Mouse (Mus musculus): ENCODE measurements around the gene Nop9.

Nop9 gene

DNA sequence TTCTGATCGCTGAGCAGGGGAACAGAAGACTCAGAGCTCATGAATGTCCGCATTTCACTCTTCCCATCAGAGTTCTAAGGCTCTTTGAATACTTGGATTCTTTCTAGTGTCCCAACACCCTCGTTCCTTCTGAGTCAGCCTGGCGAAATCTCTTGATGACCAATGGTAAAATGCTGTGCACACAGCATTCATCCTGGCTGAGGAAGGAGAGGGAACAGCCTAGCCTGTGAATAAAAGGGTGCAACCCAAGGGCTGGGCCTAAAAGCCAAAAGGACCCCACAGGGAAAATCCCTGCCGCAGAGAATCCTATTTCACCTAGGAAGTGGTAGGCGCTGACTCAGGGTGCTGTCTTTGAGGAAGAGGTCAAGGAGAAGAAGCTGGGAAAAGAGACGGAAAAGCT lies 15.4 kb upstream of the Nop9 start:
- DNase-seq: no peak

DNA sequence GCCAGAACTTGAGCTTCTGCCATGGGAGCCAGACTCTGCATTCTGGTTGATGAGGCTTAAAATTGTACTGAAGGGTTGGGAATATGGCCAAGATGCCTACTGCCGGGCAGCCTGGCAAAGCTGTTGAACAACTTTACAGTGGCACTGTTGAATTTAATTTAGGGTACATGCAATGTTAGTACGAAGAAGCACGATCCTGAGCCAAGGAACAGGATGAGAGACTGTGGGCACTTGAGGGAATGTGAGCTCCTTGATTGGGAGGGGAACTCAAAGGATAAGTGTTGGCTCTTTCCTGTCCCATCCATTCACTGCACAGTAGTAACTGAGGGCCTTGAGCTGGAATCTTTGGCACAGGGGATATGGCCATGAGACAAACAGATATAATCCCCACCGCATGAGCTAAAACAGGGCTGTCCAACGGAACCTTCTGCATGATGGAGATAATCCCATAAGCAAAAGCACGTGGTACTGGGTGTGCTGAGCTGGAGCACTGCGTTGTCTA lies 14.9 kb upstream of the Nop9 start:
- DNase-seq: no peak

DNA sequence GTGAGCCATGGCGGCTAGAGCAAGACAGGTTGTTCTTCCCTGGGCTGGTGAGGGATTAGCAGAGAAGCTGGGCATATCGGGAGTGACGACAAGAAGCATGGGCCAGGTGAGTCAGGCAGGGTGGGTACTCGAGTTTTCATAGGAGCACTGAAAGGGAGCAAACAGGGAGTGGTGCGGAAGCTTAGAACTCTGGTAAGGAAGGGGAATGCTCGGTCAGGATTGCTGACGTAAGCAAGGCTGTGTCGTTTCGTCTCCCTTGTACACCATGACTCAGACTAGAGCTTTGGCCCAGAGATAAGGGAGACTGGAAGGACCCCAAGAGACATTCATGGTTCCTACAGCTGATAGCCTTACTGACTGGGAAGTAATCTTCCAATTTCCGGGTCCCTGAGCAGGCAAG lies 11.6 kb upstream of the Nop9 start:
- DNase-seq: no peak

DNA sequence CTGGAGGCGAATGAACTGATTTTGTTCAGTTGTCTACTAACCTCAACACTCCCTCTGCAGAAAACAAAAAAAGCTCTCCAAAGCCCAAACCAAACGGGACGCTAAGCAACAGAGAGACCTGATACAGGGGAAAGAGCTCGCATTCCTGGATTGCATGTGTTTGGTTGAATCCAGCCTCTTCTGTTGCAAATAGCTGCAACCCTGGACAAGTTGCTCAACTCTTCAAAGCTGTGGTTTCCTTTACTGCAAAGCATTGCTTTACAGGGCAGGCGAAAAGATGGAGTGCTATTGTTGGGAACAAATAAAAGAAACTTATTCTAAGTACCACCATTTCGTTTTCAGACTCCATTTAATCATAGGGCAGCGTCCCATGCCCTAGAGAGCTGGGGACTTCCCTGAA lies 10.6 kb upstream of the Nop9 start:
- DNase-seq: no peak

DNA sequence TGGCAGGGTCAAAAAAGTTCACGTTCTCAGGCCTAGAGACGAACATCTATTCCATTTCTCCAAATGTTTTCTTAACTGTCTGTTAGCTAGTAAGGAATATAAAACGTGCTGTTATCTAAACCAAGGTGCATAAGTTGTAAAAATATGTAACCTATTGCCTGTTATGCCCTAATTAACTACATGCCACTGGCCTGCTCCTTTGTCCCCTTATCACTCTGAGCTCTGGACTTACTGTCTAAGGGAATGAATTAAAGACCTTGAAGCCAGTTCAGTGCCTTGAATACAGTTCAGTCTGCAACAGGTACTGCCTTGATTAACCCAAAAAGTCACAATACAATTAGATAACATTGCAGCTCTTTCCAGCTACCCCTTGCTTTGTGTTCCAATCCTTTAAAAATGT lies 10.2 kb upstream of the Nop9 start:
- DNase-seq: no peak

DNA sequence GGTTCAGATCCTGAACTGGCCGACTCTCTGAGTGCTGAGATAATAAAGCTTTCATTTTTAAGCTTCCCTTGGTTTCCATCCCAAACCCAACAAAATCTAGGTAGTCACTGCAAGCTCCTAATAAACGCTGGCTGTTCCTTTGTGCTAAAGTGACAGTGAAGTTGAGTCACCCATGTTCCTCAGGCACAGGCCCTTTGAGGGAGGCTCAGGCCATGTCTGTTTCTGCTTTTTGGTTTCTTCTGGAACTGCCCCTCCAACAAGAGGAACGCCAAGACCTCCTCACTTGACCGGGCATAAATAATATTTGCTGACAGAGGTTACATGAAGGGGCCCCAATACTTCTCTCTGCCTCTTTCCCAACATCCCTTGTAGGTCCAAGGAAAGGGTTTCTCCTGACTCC lies 9.7 kb upstream of the Nop9 start:
- DNase-seq: no peak

DNA sequence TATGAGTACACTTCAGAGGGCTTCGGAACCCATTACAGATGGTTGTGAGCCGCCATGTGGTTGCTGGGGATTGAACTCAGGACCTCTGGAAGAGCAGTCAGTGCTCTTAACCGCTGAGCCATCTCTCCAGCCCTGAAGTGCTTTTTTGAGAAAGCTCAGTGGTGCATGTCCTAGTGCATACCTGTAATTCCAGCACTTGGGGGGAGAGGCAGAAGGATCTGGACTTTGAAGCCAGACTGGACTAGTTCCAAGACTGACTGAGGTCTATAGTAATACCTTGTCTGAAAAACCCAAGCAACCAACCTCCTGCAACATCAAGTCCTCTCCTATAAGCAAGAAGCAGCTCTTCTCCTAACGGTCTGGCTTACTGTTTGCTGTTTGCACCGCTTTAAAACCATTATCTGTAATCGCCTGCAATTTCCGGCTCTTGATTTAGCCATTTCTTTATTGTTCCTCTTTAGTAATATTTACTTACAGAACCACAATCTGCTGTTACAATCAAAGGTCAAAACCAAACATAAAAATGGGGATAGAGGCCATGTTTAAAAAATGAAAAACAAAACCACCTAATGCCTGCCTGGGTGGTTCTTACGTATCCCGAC lies 8.3 kb upstream of the Nop9 start:
- DNase-seq: no peak

DNA sequence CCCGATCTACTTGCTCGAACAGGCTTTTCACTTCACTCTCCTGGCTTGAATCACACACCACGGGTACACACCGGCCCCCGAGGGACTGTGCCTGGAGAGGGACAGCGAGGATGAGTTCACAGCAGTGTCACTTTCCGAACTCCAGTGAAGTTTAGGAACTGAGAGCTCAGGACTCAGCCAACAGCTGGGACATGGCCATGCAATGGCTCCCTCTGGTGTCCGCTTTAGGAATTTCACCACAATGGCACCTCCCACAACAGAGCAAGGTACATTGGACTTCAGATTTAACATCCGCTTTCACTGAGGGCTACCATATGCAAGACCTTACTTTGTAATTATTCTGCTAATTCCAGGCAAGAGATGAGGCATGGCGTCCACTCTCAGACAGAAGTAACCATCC lies 1.8 kb upstream of the Nop9 start:
- peak; percentile 81 to 85 for DNase-seq

DNA sequence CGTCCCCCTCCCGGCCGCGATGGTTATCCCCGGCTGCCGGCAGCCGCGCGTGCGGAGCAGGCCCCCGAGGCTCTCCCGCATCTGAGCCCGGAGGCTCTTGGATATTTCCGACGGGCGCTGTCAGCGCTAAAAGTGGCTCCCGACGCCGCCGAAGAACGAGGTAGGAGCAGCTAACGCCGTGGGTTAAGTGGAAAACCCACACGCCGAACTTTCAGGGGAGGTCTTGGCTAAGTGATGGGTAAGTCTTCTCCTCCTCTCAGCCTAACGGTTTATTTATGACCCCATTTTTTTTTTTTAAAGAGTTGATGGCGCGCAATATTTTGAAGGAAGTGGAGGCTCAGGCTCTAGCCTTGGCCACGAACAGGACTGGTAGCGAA lies 356 bp downstream of the Nop9 start:
- no peak for DNase-seq

DNA sequence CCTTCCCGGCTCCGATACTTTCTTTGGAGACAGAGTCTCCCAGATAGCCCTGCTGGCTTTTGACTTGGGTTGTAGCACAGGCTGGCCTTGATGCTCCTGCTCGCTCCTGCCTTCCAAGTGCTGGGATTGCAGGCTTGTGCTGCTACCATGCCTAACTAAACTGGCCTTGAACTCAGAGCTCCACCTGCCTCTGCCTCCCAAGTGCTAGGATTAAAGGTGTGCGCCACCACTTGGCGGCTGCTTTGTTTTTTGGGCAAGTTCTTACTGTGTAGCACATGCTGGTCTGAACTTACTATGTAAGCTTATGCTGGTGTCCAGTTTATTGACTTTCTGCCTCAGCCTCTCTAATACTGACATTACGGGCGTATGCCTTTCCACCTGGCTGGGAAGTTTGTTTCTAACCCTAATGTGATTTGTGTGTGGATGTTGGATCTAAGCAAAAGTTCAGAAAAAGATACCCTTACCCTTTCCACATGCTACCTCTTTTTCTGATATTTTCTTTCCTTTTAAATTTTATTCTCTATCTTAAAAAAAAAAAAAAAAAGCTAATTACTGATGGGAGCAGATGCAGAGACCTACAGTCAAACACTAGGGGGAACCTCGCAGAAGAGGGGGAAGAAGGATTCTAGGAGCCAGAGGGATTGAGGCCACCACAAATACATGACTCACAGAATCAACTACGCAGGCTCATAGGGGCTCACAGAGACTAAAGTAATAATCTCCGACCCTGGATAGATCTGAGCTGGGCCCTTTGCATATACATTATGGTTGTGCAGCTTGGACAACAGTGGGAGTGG lies 1.8 kb downstream of the Nop9 start:
- DNase-seq: no peak

DNA sequence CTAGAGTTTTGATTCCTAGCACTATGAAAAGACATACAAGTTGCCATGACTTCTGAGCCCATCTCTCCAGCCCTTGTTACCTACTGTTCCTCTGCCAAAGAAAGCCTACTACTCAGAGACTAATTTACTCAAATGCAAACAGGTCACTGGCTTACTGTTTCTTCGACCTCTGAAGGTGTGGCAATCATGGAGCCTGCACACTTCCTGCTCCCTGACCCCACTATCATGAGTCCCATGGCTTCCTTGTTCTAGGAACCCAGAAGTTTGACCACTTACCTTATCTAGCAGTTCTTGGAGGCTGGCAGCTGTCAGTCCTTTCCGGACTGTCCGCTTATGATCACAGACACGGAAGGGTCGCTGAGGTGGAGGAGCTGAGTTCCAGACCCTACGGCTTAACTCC lies 12.1 kb downstream of the Nop9 start:
- no peak for DNase-seq

DNA sequence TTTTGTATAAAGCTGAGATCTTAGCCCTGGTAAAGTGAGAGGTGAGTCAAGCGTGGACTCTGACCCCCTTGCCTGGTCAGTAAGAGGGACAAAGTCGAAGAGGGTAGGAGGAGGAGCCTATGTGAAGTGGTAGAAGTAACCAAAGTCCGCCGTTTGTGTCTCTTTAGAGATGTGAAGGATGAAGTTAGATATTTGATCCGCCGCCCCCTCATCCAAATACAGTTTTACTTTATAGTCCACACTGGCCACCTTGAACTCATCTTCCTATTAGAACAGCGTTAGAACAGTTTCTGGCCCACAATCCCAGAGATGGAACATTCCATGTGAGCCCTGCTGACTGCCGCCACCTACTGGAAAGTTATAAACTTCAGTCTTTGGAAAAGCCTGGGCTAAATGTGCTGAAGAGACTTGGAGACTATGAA lies 12.9 kb downstream of the Nop9 start, which contains the start of gene Cideb:
Cideb (minus strand) TSS at position 96 of the 422 bp plus-strand sequence.
- DNase-seq: no peak

DNA sequence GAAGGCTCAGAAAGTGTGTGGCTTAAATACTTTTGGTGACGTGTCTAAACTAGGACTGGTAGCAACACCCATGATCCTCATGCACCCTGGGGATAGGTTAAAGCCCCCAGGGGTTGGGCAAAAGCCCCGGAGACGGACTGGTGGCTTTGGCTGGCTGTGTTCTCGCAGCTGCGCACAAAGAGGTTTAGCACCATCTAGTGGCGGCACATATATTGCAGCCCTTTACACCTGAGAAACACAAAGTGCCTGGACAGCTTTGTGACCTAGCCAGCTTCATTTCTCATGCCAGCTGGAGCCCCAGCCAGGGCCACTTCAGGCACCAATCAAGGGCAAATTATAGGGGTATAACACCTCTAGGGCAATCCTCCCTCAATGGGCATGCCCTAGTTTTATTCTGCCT lies 14.7 kb downstream of the Nop9 start:
- DNase-seq: peak; percentile 77 to 83

DNA sequence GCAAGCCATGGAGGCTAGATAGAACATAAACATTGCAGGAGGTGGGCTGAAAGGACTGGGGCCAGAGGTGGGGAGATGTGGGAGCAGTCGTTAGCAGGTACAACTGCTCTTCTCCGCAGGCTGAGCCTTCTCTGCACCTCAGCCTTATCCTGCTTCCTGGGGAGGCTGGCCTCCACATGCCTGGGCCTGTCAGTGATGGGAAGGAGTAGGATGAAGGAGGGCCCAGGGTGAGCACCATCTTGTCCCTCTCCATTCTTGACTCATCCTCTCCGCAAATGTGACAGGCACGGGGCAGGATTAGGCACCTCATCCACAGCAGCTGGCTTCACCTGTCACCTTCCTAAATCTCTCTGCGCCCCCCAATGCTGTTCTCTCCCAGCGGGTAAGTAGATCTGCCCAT lies 15.7 kb downstream of the Nop9 start, which contains the start of gene Ltb4r2:
Ltb4r2 (plus strand) TSS at position 266 of the 400 bp plus-strand sequence.
- DNase-seq: no peak

DNA sequence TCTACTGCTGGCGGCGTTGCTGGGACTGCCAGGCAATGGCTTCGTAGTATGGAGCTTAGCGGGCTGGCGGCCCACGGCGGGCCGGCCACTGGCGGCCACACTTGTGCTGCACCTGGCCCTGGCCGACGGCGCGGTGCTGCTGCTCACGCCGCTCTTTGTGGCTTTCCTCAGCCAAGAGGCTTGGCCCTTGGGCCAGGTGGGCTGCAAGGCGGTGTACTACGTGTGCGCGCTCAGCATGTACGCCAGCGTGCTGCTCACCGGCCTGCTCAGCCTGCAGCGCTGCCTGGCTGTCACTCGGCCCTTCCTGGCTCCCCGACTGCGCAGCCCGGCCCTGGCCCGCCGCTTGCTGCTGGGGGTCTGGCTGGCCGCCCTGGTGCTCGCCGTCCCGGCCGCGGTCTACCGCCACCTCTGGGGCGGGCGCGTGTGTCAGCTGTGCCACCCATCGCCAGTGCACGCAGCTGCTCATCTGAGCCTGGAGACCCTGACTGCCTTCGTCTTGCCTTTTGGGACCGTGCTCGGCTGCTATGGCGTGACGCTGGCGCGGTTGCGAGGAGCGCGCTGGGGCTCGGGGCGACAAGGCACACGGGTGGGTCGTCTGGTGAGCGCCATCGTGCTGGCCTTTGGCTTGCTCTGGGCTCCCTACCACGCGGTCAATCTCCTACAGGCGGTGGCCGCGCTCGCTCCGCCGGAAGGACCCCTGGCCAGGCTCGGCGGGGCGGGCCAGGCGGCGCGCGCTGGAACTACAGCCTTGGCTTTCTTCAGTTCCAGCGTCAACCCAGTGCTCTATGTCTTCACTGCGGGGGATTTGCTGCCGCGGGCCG lies 16.7 kb downstream of the Nop9 start:
- peak in 1 of 2 experiments; percentile 31 for DNase-seq

DNA sequence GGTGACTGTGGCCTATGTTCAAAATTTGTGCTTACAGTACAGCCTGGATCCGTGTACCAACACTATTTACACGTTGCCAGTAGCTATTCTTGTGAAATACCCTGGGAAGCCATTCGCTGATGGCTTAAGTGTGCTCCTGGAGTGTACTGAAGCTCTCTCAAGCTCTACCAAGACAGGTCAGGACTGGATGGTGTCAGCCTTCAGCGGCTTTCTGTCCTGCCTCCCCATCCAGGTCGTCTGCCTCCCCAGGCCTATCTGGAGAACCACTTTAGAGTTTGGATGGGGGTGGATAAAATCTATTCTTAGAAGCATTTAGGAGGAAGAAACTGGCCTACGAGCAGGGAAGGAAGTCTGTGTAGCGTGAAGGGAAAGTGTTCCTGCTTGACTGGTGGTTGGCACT lies 17.7 kb downstream of the Nop9 start:
- DNase-seq: no peak

DNA sequence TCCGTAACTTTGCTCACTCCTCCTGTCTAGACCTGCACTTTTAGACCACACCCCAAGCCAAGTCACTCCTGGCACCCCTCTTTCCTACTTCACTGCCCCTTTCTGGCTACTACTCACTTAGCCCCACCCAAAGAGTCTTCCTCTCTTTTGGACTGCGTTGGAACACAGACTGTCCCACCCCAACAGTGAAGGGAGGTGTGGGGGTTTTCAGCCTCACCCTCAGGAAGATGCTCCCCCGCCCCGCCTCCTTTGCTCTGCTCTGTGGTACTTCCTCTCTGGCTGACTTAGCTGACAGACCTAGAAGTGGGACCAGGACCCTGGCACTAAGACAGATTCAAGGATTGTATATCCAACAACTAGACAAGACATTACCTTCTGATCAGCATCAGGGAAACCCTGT lies 20.2 kb downstream of the Nop9 start, which contains the start of gene Ltb4r1:
Ltb4r1 (plus strand) TSS at position 267 of the 400 bp plus-strand sequence.
- DNase-seq: no peak

DNA sequence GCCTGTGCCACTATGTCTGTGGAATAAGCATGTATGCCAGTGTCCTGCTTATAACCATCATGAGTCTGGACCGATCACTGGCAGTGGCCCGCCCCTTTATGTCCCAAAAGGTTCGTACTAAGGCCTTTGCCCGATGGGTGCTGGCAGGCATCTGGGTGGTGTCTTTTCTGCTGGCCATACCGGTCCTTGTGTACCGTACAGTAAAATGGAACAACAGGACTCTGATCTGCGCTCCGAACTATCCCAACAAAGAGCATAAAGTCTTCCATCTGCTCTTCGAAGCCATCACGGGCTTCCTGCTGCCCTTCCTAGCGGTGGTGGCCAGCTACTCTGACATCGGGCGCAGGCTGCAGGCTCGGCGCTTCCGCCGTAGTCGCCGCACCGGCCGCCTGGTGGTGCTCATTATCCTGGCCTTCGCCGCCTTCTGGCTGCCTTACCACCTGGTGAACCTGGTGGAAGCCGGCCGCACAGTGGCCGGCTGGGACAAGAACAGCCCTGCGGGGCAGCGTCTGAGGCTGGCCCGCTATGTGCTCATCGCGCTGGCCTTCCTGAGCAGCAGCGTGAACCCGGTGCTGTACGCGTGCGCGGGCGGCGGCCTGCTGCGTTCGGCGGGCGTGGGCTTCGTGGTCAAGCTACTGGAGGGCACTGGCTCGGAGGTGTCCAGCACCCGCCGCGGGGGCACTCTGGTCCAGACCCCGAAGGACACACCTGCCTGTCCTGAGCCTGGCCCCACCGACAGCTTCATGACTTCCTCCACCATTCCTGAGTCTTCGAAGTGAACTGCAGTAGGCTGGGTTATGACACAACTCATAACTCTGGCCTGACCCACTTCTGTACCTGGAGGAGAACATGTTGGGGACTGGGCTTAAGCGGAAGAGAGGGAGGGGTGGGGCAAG lies 22.3 kb downstream of the Nop9 start:
- peak in 1 of 2 experiments; percentile 27 for DNase-seq

DNA sequence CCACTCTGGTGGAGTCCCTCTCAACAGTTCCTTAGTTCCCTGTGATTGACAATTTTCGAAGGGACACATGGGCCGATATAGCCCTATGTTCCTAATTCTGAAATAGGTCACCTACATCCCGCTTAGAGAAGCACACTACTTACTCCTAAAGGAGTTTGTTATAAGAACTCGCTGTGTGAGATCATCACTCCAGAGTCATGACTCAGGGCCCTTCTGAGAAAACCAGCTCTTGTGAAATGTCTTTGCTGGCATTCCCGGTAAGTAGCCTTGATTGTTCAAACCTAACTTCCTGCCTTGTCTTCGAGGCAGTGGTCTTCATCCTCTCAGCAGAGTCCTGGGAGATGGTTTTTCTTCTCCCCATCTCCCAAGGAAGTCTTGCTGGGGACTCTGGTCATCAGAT lies 23.1 kb downstream of the Nop9 start:
- DNase-seq: no peak

DNA sequence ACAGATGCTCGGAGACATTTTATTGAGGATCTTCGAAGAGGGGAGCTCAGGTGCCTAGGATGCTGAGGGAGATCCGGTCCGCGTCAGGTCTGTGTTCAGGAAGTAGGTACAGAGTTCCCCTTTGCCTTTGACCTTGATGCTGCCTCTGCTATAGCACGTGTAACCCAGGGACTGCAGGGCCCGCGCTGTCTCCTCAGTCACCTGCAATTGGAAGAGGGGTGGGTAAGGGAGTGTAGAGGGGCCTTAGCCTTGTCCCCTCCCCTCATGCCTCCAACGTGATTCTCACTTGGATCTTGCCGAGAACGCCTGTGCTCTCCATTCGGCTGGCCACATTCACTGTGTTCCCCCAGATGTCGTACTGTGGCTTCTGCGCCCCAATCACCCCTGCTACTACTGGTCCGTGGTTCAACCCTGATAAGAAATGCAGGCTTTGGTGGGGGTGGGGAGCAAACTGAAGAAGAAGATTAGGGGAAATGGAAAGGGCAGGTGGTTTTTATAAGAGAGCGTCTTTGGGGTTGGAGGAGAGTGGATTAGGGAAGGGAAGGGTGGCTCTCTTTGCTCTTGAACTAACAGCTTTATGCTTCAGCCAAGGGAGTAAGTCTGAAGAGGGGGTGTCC lies 23.7 kb downstream of the Nop9 start:
- DNase-seq: no peak

DNA sequence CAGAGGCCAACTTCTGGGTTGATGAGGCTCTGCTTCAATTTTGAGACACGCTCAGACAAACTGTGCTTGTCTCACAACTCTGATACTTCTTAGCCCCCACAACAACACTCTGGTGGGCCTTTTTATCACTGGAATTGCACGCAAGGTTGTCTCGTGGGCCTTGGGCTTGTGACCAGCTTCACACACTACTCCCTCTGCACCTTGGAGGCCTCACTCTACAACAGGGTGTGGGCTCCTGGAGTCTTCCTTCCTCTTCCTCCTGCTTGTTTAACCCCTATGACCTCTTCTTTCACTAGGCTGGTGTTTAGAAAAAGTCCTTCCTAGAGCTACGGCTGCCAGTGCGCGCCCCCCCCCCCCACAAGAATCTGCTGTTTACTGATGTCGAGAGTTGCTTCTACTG lies 31.2 kb downstream of the Nop9 start:
- no peak for DNase-seq

DNA sequence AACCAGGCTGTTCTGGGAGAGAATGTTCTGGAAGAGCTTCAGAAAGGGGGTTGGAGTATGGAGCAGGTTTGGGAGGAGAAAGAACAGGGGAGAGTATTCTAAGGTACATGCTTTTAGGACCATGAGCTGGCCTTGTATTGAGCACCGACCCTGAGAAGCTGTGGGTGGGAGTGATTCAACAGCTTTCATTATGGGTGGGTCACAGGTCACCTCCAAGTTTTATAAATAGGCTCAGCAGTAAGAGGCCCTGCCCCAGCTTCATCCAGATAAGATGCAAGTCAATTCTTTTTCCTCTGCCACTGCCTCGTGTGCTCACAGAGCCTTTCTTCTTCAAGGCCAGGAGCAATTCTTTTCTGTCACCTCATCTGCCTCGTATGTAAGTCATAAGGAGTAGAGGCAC lies 31.7 kb downstream of the Nop9 start:
- DNase-seq: no peak

All from thymus, postnatal 36 days (tissue).